Mouse (Mus musculus): ENCODE measurements at regions not wholly inside any gene's neighbourhood (a gene's known extent, or its start where the extent isn't known, plus 50 kb on each side); places are given as distances from the start of the nearest gene placed in this dataset.
"Not testable (repeated sequence)": the region's sequence is repeated elsewhere in the genome, so short reads cannot be mapped to it uniquely, and the experiment has no call there.

DNA sequence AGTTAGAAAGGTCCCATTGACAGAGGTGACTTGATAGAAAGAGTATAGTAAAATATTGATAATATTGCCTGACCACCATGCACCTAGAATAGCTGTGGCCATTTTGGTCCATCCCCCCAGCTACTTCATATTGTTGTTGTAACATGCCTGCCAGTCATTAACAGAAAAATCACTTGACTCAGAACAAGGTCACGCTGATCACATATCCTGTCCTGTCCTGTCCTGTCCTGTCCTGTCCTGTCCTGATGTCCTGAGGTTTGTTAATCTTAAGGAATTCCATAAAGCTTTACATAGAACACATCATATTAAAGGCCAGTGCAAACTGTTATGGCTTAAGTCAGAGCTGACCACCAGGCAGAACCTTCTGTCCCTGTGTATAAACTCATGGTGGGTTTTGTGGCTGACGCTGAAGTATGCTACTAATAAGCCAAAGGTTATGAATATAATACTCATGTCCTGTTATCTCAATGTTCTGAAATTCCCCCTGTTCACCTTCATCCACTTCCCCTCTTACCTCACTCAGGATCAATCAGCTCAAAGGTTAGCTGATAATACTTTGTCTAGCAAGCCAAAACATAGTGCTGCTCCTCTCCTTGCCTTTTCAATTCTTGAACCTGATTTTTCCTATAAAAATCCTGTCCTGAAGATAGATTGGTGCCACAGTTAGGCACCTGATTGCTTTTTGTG lies 173.7 kb downstream of the Alg10b start:
- WGBS, result 65% methylated on average over 2 of the region's 2 CpGs
- no peak overlapping the region for H3K27ac ChIP-seq (ENCODE audit: insufficient read depth, low read depth, low read length)
- no peak for TF ChIP-seq POLR2A (IDR thresholded peaks at IDR 0.05; ENCODE audit: low read depth, low read length)

DNA sequence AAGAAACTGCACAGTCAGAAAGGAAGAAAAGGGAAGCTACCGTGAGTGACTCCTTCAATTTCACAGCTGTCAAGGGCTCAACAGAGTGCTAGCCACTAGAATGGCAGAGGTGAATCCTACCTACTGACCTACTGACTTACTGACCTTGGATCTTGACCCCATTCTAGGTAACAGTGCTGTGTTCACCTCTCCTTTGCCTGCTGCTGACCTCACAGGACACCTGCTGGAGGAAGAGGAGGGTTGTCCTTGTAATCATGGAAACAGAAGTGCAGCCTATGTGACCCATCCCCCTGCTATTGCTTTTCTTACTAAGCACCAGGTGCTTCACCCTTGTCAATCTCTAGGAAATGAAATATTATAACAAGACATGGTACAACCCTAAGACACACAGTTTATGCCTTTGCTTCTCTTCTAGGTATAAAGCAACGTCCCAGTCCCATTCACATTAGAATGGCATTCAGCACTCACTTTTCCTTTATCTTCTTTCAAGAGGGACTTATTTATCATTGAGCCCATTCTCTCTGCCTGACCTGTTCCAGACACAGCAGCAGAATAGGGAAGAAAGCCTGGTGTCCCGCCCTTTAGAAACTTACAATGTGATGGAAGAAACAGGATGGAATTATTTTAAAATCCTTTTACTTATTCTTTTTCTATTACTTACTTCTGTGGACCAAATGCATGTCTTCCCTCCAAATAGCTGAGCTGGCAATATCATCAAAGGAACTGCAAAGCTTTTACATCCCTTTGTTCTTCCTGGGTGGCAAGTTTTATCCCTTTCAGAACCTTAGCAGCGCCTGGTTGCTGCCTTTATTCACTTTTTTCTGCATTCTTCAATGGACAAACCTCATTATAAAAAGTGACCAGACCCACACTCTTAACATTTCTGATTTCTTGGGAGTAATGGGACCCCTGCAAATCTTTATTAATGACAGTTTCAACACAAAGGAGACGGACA lies 176.5 kb downstream of the Alg10b start:
- no peaks in the 10 kb centered on the region for H3K4me1 ChIP-seq (ENCODE audit: control insufficient read depth, insufficient read depth, insufficient read length, low read length)
- no peak for TF ChIP-seq POLR2A (IDR thresholded peaks at IDR 0.05; ENCODE audit: low read depth, low read length)
- no peak for TF ChIP-seq CTCF (IDR thresholded peaks at IDR 0.05; ENCODE audit: extremely low read depth, insufficient read length, insufficient replicate concordance, low read depth, low read length)
- H3K27ac ChIP-seq (ENCODE audit: insufficient read depth, low read depth, low read length), result no peak overlapping the region
- H3K27me3 ChIP-seq (ENCODE audit: control insufficient read depth, insufficient read depth, low read length), result no peaks in the 10 kb centered on the region
- H3K4me3 ChIP-seq (ENCODE audit: low read depth, low read length), result no peak overlapping the region
- no peaks in the 10 kb centered on the region for H3K36me3 ChIP-seq (ENCODE audit: control insufficient read depth, insufficient read depth, low read length)
- WGBS, result 64% methylated on average over 5 of the region's 5 CpGs

More for the DNA sequence above, 173.7 kb downstream of the Alg10b start:
- Histone ChIP-seq H3K27me3 (ENCODE audit: control insufficient read depth, insufficient read depth, low read length) (no peaks in the 10 kb centered on the region), H3K4me3 (ENCODE audit: low read depth, low read length) (no peak overlapping the region), H3K36me3 (ENCODE audit: control insufficient read depth, insufficient read depth, low read length) (no peaks in the 10 kb centered on the region), H3K4me1 (ENCODE audit: control insufficient read depth, insufficient read depth, insufficient read length, low read length) (no peaks in the 10 kb centered on the region)

DNA sequence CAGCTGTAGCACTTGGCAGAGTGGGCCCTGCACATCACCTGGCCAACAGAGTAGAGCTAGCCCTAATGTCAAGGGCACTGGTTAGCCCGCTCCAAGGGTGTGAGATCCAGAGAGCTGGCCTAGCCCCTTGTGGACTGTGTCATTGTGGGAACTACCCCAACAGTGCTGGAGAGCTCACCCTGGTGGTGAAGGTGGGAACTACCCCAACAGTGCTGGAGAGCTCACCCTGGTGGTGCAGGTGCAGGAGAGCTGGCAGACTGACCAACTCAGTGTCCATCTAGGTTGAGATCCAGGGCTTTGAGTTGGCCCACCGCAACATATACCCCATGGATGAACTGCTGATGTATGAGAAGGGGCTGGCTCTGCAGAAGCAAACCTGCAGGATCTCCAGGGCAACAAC lies 196.7 kb downstream of the Alg10b start:
- TF ChIP-seq CTCF (IDR thresholded peaks at IDR 0.05; ENCODE audit: extremely low read depth, insufficient read length, insufficient replicate concordance, low read depth, low read length) (peak; percentile 26; the same call in 1 of the 2 replicates), POLR2A (IDR thresholded peaks at IDR 0.05; ENCODE audit: low read depth, low read length) (no peak)
- Histone ChIP-seq H3K4me1 (ENCODE audit: control insufficient read depth, insufficient read depth, insufficient read length, low read length) (no peaks in the 10 kb centered on the region), H3K4me3 (ENCODE audit: low read depth, low read length) (no peak overlapping the region), H3K36me3 (ENCODE audit: control insufficient read depth, insufficient read depth, low read length) (no peaks in the 10 kb centered on the region), H3K27ac (ENCODE audit: insufficient read depth, low read depth, low read length) (no peak overlapping the region), H3K27me3 (ENCODE audit: control insufficient read depth, insufficient read depth, low read length) (no peaks in the 10 kb centered on the region)
- WGBS, result 93% methylated on average over 2 of the region's 2 CpGs

DNA sequence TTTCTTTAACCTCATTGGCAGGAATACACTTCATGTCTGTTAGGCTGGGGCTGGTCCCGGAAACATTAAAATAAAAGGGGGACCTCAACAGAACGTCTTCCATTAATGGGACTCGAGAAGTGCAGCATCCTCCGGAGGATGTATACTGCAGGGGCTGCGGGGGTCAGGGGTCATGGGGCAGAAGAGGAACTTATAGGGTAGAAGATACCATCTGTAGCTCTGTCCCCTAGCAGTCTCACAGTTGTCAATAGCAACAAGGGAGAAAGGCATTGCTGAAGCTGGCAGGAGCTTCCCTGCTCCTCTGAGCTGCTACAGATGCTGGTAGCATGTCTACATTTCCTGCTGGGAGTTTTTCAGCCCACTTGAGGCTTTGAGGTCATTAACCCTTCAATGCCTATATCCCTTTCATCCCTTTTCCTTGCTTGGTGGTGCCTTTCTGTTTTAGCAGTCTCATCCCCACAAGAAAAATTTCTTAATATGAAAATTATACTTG lies 198.1 kb downstream of the Alg10b start:
- Histone ChIP-seq H3K36me3 (ENCODE audit: control insufficient read depth, insufficient read depth, low read length) (no peaks in the 10 kb centered on the region), H3K4me1 (ENCODE audit: control insufficient read depth, insufficient read depth, insufficient read length, low read length) (no peaks in the 10 kb centered on the region), H3K27ac (ENCODE audit: insufficient read depth, low read depth, low read length) (no peak overlapping the region), H3K27me3 (ENCODE audit: control insufficient read depth, insufficient read depth, low read length) (no peaks in the 10 kb centered on the region), H3K4me3 (ENCODE audit: low read depth, low read length) (no peak overlapping the region)
- 67% methylated on average over 5 of the region's 5 CpGs for WGBS
- TF ChIP-seq POLR2A (IDR thresholded peaks at IDR 0.05; ENCODE audit: low read depth, low read length) (no peak), CTCF (IDR thresholded peaks at IDR 0.05; ENCODE audit: extremely low read depth, insufficient read length, insufficient replicate concordance, low read depth, low read length) (no peak)

DNA sequence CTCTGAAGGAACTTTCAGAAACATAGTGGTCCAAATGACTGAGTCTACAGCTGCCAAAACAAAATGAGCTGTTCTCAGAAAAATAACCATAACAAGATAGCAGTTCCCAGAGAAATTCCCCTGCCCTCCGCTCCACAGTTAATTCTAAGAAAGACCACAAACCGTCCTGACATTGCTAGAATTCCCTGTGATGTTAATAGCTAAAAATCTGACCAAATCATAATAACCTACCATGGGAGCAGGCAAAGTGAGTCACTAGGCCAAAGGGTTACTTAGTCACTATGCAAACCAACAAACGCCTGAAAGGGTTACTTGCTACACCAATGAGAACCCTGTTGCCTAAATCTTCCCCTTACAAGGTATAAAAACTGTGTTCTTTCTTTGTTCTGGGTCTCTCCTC lies 206.9 kb downstream of the Alg10b start:
- H3K27me3 ChIP-seq (ENCODE audit: control insufficient read depth, insufficient read depth, low read length); H3K4me1 ChIP-seq (ENCODE audit: control insufficient read depth, insufficient read depth, insufficient read length, low read length); H3K4me3 ChIP-seq (ENCODE audit: low read depth, low read length); H3K27ac ChIP-seq (ENCODE audit: insufficient read depth, low read depth, low read length); H3K36me3 ChIP-seq (ENCODE audit: control insufficient read depth, insufficient read depth, low read length): not testable (repeated sequence)
- WGBS, result 91% methylated on average over 3 of the region's 3 CpGs

DNA sequence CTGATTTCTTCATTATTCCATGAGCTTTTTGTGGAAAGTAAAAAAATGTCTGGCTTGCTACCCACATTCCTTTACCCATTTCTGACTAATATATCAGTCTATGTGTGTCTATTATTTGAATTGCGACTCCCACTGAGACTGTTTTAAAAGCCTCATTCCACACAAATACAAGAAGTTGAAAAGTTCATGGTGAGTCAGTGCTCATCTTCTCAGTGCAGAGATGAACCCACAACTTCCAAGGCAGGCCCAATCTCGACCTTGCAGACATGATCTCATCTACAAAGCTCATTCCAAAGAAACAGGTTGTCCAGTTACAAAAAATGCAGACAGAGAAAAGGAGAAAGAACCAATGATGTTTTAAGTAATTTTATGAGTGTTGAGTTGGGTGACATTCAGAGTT lies 208.0 kb downstream of the Alg10b start:
- TF ChIP-seq CTCF (IDR thresholded peaks at IDR 0.05; ENCODE audit: extremely low read depth, insufficient read length, insufficient replicate concordance, low read depth, low read length) (no peak), POLR2A (IDR thresholded peaks at IDR 0.05; ENCODE audit: low read depth, low read length) (no peak)
- H3K27me3 ChIP-seq (ENCODE audit: control insufficient read depth, insufficient read depth, low read length), result no peaks in the 10 kb centered on the region
- H3K4me3 ChIP-seq (ENCODE audit: low read depth, low read length), result no peak overlapping the region
- 51% methylated on average over 2 of the region's 2 CpGs for WGBS
- H3K27ac ChIP-seq (ENCODE audit: insufficient read depth, low read depth, low read length), result no peak overlapping the region
- no peaks in the 10 kb centered on the region for H3K36me3 ChIP-seq (ENCODE audit: control insufficient read depth, insufficient read depth, low read length)
- no peaks in the 10 kb centered on the region for H3K4me1 ChIP-seq (ENCODE audit: control insufficient read depth, insufficient read depth, insufficient read length, low read length)

DNA sequence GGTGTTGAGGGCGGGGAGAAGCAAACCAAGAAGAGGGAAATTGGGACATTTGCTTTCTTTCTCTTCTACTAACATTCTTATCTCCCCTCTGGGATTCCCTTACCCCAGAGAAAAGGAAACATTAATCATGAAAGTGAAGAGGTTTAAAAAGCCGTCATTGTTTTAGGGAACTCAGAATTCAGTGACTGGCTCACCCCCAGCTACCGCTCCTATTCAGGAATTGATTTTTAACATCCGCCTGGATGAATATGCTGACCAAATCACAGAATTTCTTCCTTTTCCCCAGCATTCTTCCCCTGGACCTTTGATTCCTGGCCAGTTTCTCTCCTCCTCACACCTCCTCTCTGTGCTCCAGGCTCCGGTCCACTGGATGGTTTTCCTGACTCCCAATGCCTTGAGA lies 211.2 kb downstream of the Alg10b start:
- Histone ChIP-seq H3K36me3 (ENCODE audit: control insufficient read depth, insufficient read depth, low read length) (no peaks in the 10 kb centered on the region), H3K27ac (ENCODE audit: insufficient read depth, low read depth, low read length) (no peak overlapping the region), H3K27me3 (ENCODE audit: control insufficient read depth, insufficient read depth, low read length) (no peaks in the 10 kb centered on the region), H3K4me3 (ENCODE audit: low read depth, low read length) (no peak overlapping the region), H3K4me1 (ENCODE audit: control insufficient read depth, insufficient read depth, insufficient read length, low read length) (no peaks in the 10 kb centered on the region)
- 24% methylated on average over 5 of the region's 5 CpGs for WGBS
- no peak for TF ChIP-seq POLR2A (IDR thresholded peaks at IDR 0.05; ENCODE audit: low read depth, low read length)
- no peak for TF ChIP-seq CTCF (IDR thresholded peaks at IDR 0.05; ENCODE audit: extremely low read depth, insufficient read length, insufficient replicate concordance, low read depth, low read length)
